Mouse (Mus musculus) hindbrain, postnatal 0 days (tissue): ENCODE results near the gene Shc2. TPM values are rescaled to one million over a fixed set of nuclear protein-coding genes. Genes with fewer than 3 reads are reported as not detected.
A peak's percentile ranks its signal among the peaks of the same experiment; 100 is the strongest.

Experiments used
- ATAC-seq: fragments of 200-750 bp; cut with Nextera tagmentation; 2 replicates; pipeline ENCODE4 v1.8.0; 2017; ENCODE audit warnings: mild to moderate bottlenecking, moderate TSS enrichment, moderate library complexity
- DNase-seq: peaks from one replicate; pipeline ENCODE4 v3.0.0-alpha.2; 2015; ENCODE audit warnings: low spot score
- H3K27ac ChIP-seq: fragments of 300-500 bp; sonication (generic); 2 replicates; pipeline ENCODE4 v1.5.1; 2014; ENCODE audit warnings: mild to moderate bottlenecking
- H3K27me3 ChIP-seq: fragments of 300-500 bp; sonication (generic); 2 replicates; pipeline ENCODE4 v1.6.1; 2014; ENCODE audit warnings: low read length, mixed read lengths; ENCODE audit not compliant: insufficient read depth
- H3K36me3 ChIP-seq: fragments of 300-500 bp; sonication (generic); 2 replicates; pipeline ENCODE4 v1.6.1; 2014; ENCODE audit warnings: low read length, mixed read lengths; ENCODE audit not compliant: insufficient read depth
- H3K4me1 ChIP-seq: fragments of 300-500 bp; sonication (generic); 2 replicates; pipeline ENCODE4 v1.6.1; 2014; ENCODE audit warnings: antibody characterized with exemption, low read length, mixed read lengths; ENCODE audit not compliant: insufficient read depth
- H3K4me2 ChIP-seq: fragments of 300-500 bp; sonication (generic); 2 replicates; pipeline ENCODE4 v1.6.1; 2014; ENCODE audit warnings: low read depth, mild to moderate bottlenecking, low read length, moderate library complexity, mixed read lengths
- H3K4me3 ChIP-seq: fragments of 300-500 bp; sonication (generic); 2 replicates; pipeline ENCODE4 v1.5.1; 2014; ENCODE audit warnings: low read length
- H3K9ac ChIP-seq: fragments of 300-500 bp; sonication (generic); replicated peaks from 2 replicates; pipeline ENCODE4 v1.6.1; 2014; ENCODE audit warnings: mild to moderate bottlenecking, low read length, moderate library complexity, mixed read lengths
- H3K9me3 ChIP-seq: fragments of 300-500 bp; sonication (generic); 2 replicates; pipeline ENCODE4 v1.6.1; 2016; ENCODE audit warnings: low read length, mixed read lengths
- CTCF ChIP-seq: IDR thresholded peaks from 2 replicates; pipeline ENCODE4 v1.5.1; 2016; ENCODE audit warnings: antibody characterized with exemption, control low read depth, low read depth
- WGBS: fragments of 180-500 bp; shearing (Covaris S2); extraction: QIAGEN DNeasy Blood & Tissue Kit; methylation state at CpG from one replicate; pipeline ENCODE4 v1.1.7; 2014; 5-methylcytosine and 5-hydroxymethylcytosine counted together
- polyA plus RNA-seq: library from polyadenylated mRNA; unstranded; fragments of >200 nt; fragmentation: Nextera tagmentation; extraction: Ambion mirVana; gene quantifications from 2 replicates; pipeline ENCODE4 v1.2.1, GENCODE M21; 2015
- total RNA-seq: library from RNA; depleted of rRNA; stranded (reverse); fragments of >200 nt; gene quantifications from 2 replicates; pipeline ENCODE4 v1.2.3, GENCODE M21; 2014

Shc2 gene
- total and polyA plus RNA-seq, 2 experiments from 2014 or later: 21.3 to 66.2 TPM

DNA sequence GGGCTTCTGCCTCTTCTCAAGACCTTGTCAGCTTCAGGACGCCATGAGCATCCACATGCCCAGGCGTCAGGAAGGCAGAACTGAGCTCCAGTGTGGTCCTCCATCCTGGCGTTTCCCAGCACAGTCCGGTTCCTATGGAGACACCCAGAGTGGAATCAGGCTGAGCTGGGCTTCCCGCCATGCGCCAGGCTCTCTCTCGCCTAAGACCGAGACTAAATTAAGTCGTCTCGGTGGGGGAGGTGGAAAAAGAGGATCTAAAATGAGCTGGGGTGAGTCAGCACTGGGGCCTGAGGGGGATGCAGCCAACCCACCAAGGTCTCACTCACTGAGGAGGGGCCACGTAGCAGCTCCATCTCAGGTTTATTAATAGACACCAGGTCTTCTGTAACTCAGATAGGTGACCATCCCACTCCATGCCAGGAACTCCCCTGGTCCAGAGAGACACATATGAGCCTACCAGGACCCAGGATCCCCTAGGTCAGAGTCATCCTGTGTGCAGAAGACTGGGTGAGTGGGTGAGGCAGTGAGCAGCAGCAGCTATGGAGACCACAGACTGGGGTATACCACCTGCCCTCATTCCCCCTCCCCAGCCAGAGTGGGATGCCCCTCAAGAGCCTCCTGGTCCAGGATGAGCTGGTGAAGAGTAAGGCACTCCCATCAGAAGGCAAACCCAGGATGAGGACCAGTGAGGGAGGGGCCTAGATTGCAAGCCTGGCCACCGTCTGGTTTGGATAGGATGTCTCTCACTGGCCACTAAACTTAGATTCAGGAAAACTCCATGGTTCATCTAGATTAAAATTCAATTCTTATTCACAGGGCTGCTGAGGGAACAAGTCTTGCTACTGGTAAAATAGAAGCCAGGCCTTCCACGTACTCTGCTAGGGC lies 40.4 kb downstream of the Shc2 start:
- Histone ChIP-seq H3K27ac (no peak overlapping the region), H3K4me1 (no peaks in the 10 kb centered on the region; the same call in 1 of the 2 replicates), H3K27me3 (peaks cover 8% of the 10 kb centered on the region; the same call in 1 of the 2 replicates), H3K36me3 (no peaks in the 10 kb centered on the region), H3K9ac (no peak overlapping the region), H3K4me3 (no peak overlapping the region), H3K4me2 (no peak overlapping the region), H3K9me3 (no peaks in the 10 kb centered on the region)
- WGBS: 23% methylated on average over 13 of the region's 13 CpGs
- DNase-seq: peak; percentile 27
- ATAC-seq: peak; percentile 67
- no peak for TF ChIP-seq CTCF

DNA sequence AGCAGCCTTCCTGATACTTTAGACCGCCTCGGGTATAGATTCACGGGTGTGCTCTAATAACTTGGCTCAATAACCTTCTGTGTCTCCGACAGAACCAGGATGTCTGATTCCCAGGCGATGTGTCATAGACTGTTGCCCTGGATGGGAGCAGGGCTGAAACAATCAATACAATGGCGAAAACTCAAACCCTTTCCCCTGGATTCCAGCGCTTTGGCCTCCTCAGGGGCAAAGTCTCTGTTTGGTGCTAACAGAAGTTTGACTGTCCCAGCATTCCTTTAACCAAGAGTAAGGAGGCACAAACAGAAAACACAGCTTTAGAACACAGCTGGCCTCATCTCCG lies 42.2 kb downstream of the Shc2 start:
- H3K36me3 ChIP-seq: no peaks in the 10 kb centered on the region
- no peaks in the 10 kb centered on the region for H3K9me3 ChIP-seq
- peaks cover 8% of the 10 kb centered on the region; the same call in 1 of the 2 replicates for H3K27me3 ChIP-seq
- peak; percentile 36; the same call in 1 of the 2 replicates for ATAC-seq
- H3K27ac ChIP-seq: no peak overlapping the region
- DNase-seq: no peak
- whole genome bisulfite sequencing: 61% methylated on average over 8 of the region's 8 CpGs
- H3K4me1 ChIP-seq: no peaks in the 10 kb centered on the region; the same call in 1 of the 2 replicates
- no peak overlapping the region for H3K9ac ChIP-seq
- H3K4me3 ChIP-seq: no peak overlapping the region
- H3K4me2 ChIP-seq: no peak overlapping the region
- no peak for TF ChIP-seq CTCF

DNA sequence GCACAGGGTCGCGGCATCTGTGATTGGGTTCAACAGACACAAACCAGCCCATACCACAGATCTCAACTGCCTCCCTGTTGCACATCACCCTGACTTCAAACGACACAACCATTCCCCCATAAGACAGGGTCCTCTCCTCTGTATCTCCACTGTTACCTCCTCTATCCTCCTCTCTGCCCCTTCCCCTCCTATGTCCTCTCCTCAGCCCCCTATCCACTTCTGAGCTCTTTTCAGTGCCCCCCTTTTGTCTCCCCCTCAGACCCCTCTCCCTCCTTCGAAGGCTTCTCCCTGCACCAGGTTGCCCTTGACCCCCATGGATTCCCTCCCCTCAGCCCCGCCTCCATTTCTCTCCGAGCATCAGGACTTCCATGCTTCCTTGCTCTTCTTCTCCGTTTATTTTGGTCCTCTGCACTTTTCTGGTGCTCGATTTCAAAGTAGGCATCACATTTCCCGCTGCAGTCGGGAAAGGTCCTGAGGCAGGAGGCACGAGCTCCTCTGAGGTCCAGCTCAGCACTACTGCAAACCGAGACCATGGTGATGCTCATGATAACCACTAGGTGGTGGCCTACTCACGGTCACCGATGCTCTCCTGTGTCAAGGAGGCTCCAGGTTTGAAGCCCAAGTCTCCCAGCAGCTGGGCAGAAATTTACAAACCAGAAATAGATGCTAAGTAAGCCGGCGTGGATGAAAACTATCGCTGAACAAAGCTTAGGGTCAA lies 42.7 kb downstream of the Shc2 start:
- peak; percentile 95 for TF ChIP-seq CTCF
- DNase-seq: peak; percentile 92
- 20% methylated on average over 17 of the region's 17 CpGs for WGBS
- no peaks in the 10 kb centered on the region; the same call in 1 of the 2 replicates for H3K4me1 ChIP-seq
- peaks cover 8% of the 10 kb centered on the region; the same call in 1 of the 2 replicates for H3K27me3 ChIP-seq
- no peak overlapping the region for H3K27ac ChIP-seq
- H3K4me2 ChIP-seq: peak overlapping the region; percentile 18; the same call in 1 of the 2 replicates
- no peak overlapping the region for H3K4me3 ChIP-seq
- no peaks in the 10 kb centered on the region for H3K36me3 ChIP-seq
- peak; percentile 90 for ATAC-seq
- H3K9me3 ChIP-seq: no peaks in the 10 kb centered on the region
- no peak overlapping the region for H3K9ac ChIP-seq

DNA sequence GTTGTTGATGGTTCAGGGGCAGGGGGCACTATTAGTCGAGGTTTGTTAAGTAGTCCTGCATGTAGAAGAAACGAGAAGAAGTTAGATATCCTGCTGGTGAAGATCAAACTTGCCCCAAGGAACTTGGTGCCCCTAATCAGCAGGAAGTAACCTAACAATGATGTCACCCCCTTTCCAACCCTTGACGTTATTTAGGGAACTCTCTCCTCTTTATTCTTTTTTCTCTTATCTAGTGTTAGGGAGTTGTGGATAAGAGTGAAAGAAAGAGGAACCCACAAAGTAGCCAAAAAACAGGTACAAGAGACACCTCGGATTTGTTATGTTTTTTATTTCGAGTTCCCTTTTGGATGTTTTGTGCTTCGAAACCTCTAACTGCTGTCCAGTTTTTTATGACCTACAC lies 43.6 kb downstream of the Shc2 start:
- Histone ChIP-seq H3K4me1 (no peaks in the 10 kb centered on the region; the same call in 1 of the 2 replicates), H3K4me3 (no peak overlapping the region), H3K27ac (no peak overlapping the region), H3K4me2 (no peak overlapping the region), H3K27me3 (peaks cover 8% of the 10 kb centered on the region; the same call in 1 of the 2 replicates), H3K9ac (no peak overlapping the region), H3K36me3 (no peaks in the 10 kb centered on the region), H3K9me3 (no peaks in the 10 kb centered on the region)
- ATAC-seq (no peak), DNase-seq (no peak)
- WGBS: 62% methylated on average over 6 of the region's 6 CpGs
- no peak for TF ChIP-seq CTCF

DNA sequence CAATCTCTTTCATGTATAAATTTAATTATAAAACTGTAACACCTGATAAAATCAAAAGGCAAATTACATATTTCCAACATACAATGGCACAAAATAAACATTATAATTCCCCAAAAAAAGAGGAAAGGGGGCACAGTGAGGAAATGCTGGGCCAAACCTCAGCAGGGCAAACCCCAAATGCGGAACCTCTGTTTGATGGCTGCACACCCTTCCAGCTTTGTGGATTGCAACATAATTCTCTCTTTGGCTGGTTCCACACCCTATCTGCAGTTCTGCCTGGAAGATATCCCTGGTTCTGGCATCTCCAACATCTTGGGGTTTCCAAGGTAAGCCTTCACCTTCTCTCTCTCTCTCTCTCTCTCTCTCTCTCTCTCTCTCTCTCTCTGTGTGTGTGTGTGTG lies 47.0 kb downstream of the Shc2 start:
- Histone ChIP-seq H3K9me3 (no peaks in the 10 kb centered on the region), H3K27me3 (peaks cover 8% of the 10 kb centered on the region; the same call in 1 of the 2 replicates), H3K36me3 (no peaks in the 10 kb centered on the region), H3K4me2 (no peak overlapping the region), H3K4me3 (no peak overlapping the region), H3K9ac (no peak overlapping the region), H3K27ac (no peak overlapping the region), H3K4me1 (no peaks in the 10 kb centered on the region)
- no peak for TF ChIP-seq CTCF
- WGBS: 100% methylated on average over 1 of the region's 1 CpGs
- ATAC-seq: no peak
- no peak for DNase-seq

DNA sequence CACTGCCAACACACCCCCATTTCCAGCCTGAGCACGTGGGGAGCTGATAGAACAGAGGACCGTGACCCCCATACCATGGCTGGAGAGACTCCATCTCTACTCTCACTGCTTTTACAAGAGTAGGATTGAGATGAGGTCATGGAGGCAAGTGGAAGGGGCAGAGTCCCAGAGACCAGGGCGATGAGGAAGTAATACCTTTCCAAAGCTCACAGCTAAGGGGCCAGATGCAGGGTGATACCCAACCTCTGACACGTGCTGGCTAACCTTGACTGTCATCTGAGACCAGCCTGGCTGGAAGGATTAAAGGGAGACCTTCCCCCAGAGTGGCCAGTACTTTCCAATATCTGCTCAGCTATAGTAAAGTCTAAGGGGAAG lies 50.0 kb downstream of the Shc2 start:
- H3K36me3 ChIP-seq: no peaks in the 10 kb centered on the region
- no peak overlapping the region for H3K4me3 ChIP-seq
- no peak for DNase-seq
- ATAC-seq: no peak
- H3K9me3 ChIP-seq: no peaks in the 10 kb centered on the region
- no peak for TF ChIP-seq CTCF
- H3K27ac ChIP-seq: no peak overlapping the region
- H3K27me3 ChIP-seq: no peaks in the 10 kb centered on the region
- H3K4me2 ChIP-seq: no peak overlapping the region
- H3K4me1 ChIP-seq: no peaks in the 10 kb centered on the region
- H3K9ac ChIP-seq: no peak overlapping the region
- WGBS: 76% methylated on average over 4 of the region's 4 CpGs
